Comparison of ENCODE assay signal across 22 mouse cellular contexts in genomic region chr3:15255726-15256125, GRCm38 (mm10).
DNase-seq lines count a peak whose midpoint lies in the region; ATAC-seq lines count a peak whose summit lies in the region.
"Had no signal": no experiment of that assay in that cellular context is flagged by ENCODE, and none has a peak within 500 bp of the region (broad histone marks: within the 10 kb centered on the region; RNA-seq: fewer than 3 reads in every experiment).

No protein-coding gene starts in this region.

- peak; percentile 18 for DNase-seq in retina, embryonic 14.5 days (ENCODE audit: low spot score)
- DNase-seq in retina, postnatal 1 day = no peak
- DNase-seq in ES-CJ7 (ENCODE audit: low read depth, low spot score) (peak; percentile 88), R1 (ENCODE audit: low read depth, low spot score) (peak; percentile 95)
- DNase-seq in frontal cortex, adult 2 months (ENCODE audit: extremely low spot score in 1 of 2, low spot score in 1 of 2) = no peak
- DNase-seq in urinary bladder, adult 18-20 months (ENCODE audit: low spot score in 2 of 2) = no peak
- DNase-seq: adrenal gland, adult 8-10 months; adrenal gland, postnatal 14 days; adrenal gland, postnatal 36 days; cerebellum, adult 11-12 months; cerebellum, adult 2 months; cerebellum, adult 9-10 months; cerebellum, postnatal 25 days; forebrain, postnatal 0 days had no signal

- WGBS in hindbrain, embryonic 13.5 days = 72% methylated on average over 6 of the region's 6 CpGs

- H3K4me3 ChIP-seq in hindbrain, embryonic 13.5 days = no peak overlapping the region
- H3K4me3 ChIP-seq: embryonic facial prominence, embryonic 10.5 days; embryonic facial prominence, embryonic 12.5 days; forebrain, embryonic 13.5 days; forebrain, embryonic 15.5 days had no signal

- H3K4me2 ChIP-seq in hindbrain, embryonic 13.5 days = no peak overlapping the region
- H3K4me2 ChIP-seq: embryonic facial prominence, embryonic 12.5 days; forebrain, embryonic 13.5 days; forebrain, embryonic 15.5 days had no signal

- H3K27me3 ChIP-seq in hindbrain, embryonic 13.5 days = no peaks in the 10 kb centered on the region
- H3K27me3 ChIP-seq: embryonic facial prominence, embryonic 12.5 days; forebrain, embryonic 13.5 days; forebrain, embryonic 15.5 days had no signal

- H3K27ac ChIP-seq in hindbrain, embryonic 13.5 days = no peak overlapping the region
- H3K27ac ChIP-seq: embryonic facial prominence, embryonic 10.5 days; embryonic facial prominence, embryonic 12.5 days; forebrain, embryonic 13.5 days; forebrain, embryonic 15.5 days had no signal

- no peaks in the 10 kb centered on the region for H3K9me3 ChIP-seq in hindbrain, embryonic 13.5 days
- H3K9me3 ChIP-seq: embryonic facial prominence, embryonic 10.5 days; embryonic facial prominence, embryonic 12.5 days; forebrain, embryonic 13.5 days; forebrain, embryonic 15.5 days; G1E had no signal

- no peaks in the 10 kb centered on the region for H3K4me1 ChIP-seq in hindbrain, embryonic 13.5 days (replicated peaks)
- H3K4me1 ChIP-seq: embryonic facial prominence, embryonic 10.5 days; embryonic facial prominence, embryonic 12.5 days; forebrain, embryonic 13.5 days; forebrain, embryonic 15.5 days had no signal

- ATAC-seq in hindbrain, embryonic 13.5 days (ENCODE audit: low FRiP score) = no peak
- ATAC-seq: activated CD4-positive, CD25-positive, alpha-beta regulatory T cell, adult 4 months; forebrain, embryonic 13.5 days; forebrain, embryonic 15.5 days; forebrain, postnatal 0 days; Patski had no signal

- no peak overlapping the region for H3K9ac ChIP-seq in hindbrain, embryonic 13.5 days
- H3K9ac ChIP-seq: embryonic facial prominence, embryonic 12.5 days; forebrain, embryonic 13.5 days; forebrain, embryonic 15.5 days; forebrain, postnatal 0 days had no signal

- no peaks in the 10 kb centered on the region for H3K36me3 ChIP-seq in hindbrain, embryonic 13.5 days
- H3K36me3 ChIP-seq: embryonic facial prominence, embryonic 10.5 days; embryonic facial prominence, embryonic 12.5 days; forebrain, embryonic 15.5 days; G1E had no signal

Comparison
In these comparisons a context has a peak if more than half of its experiments do, and no peak if none do; other contexts are left out.
1. DNase-seq: peak in retina, embryonic 14.5 days (single experiment), ES-CJ7 (single experiment) and R1 (single experiment); none in retina, postnatal 1 day (single experiment), frontal cortex, adult 2 months (0 of 2) and urinary bladder, adult 18-20 months (0 of 2).